14 mouse cellular contexts compared by ENCODE assay signal in genomic region chr3:153908919-153909318, GRCm38 (mm10). TPM values are rescaled to one million over a fixed set of nuclear protein-coding genes. Genes with fewer than 3 reads are reported as not detected.
A peak's percentile ranks its signal among the peaks of the same experiment; 100 is the strongest.
DNase-seq lines count a peak whose midpoint lies in the region; ATAC-seq and TF ChIP-seq lines count a peak whose summit lies in the region.
"Had no signal": no experiment of that assay in that cellular context is flagged by ENCODE, and none has a peak within 500 bp of the region (broad histone marks: within the 10 kb centered on the region; RNA-seq: fewer than 3 reads in every experiment).

No protein-coding gene starts in this region.

- 59% methylated on average over 5 of the region's 5 CpGs for WGBS in heart, embryonic 16.5 days
- WGBS in liver, embryonic 13.5 days (ENCODE audit: insufficient replicate concordance) = 68% methylated on average over 5 of the region's 5 CpGs
- WGBS in cerebellum, adult 2 months = 68% methylated on average over 5 of the region's 5 CpGs

- no peaks in the 10 kb centered on the region for H3K9me3 ChIP-seq in heart, embryonic 16.5 days (replicated peaks; ENCODE audit: control insufficient read depth, low read length)
- no peaks in the 10 kb centered on the region for H3K9me3 ChIP-seq in E14TG2a.4 (ENCODE audit: low read length)
- no peaks in the 10 kb centered on the region for H3K9me3 ChIP-seq in G1E (replicated peaks)
- H3K9me3 ChIP-seq in liver, embryonic 13.5 days (replicated peaks) = no peaks in the 10 kb centered on the region
- H3K9me3 ChIP-seq: lung, embryonic 15.5 days; midbrain, embryonic 10.5 days had no signal

- no peak for TF ChIP-seq POLR2A in cerebellum, adult 2 months (IDR thresholded peaks at IDR 0.05; ENCODE audit: borderline replicate concordance, insufficient read depth, low read length)

- H3K9ac ChIP-seq in heart, embryonic 16.5 days (ENCODE audit: low read length) = peak overlapping the region; percentile 44
- H3K9ac ChIP-seq in liver, embryonic 13.5 days = peak overlapping the region; percentile 92
- H3K9ac ChIP-seq: lung, embryonic 15.5 days had no signal

- H3K27me3 ChIP-seq in heart, embryonic 16.5 days (ENCODE audit: control insufficient read depth, insufficient read depth, low read length) = no peaks in the 10 kb centered on the region
- H3K27me3 ChIP-seq in E14TG2a.4 (ENCODE audit: insufficient read depth, low read length) (no peaks in the 10 kb centered on the region), G1E (ENCODE audit: insufficient read depth, low read length) (peaks cover 4% of the 10 kb centered on the region; the same call in 1 of the 2 replicates)
- H3K27me3 ChIP-seq in liver, embryonic 13.5 days = no peaks in the 10 kb centered on the region
- H3K27me3 ChIP-seq in cerebellum, adult 2 months (ENCODE audit: control insufficient read depth, insufficient read depth, low read length) = no peaks in the 10 kb centered on the region
- H3K27me3 ChIP-seq: lung, embryonic 15.5 days had no signal

- peak overlapping the region; percentile 11; the same call in 1 of the 2 replicates for H3K4me3 ChIP-seq in heart, embryonic 16.5 days (ENCODE audit: low read length)
- H3K4me3 ChIP-seq in E14TG2a.4 (replicated peaks; ENCODE audit: low read length) (peak overlapping the region; percentile 97), G1E (ENCODE audit: low read depth, low read length) (peak overlapping the region; percentile 97)
- peak overlapping the region; percentile 76 for H3K4me3 ChIP-seq in liver, embryonic 13.5 days (replicated peaks)
- H3K4me3 ChIP-seq in cerebellum, adult 2 months (replicated peaks; ENCODE audit: insufficient read depth, low read depth, low read length) = no peak overlapping the region
- H3K4me3 ChIP-seq: layer of hippocampus, adult 2 months; lung, embryonic 15.5 days; midbrain, embryonic 10.5 days had no signal

- H3K4me1 ChIP-seq in heart, embryonic 16.5 days (ENCODE audit: control insufficient read depth, insufficient read depth, low read length) = peaks cover 43% of the 10 kb centered on the region
- peaks cover 56% of the 10 kb centered on the region for H3K4me1 ChIP-seq in E14TG2a.4 (replicated peaks; ENCODE audit: low read depth, low read length)
- peaks cover 55% of the 10 kb centered on the region for H3K4me1 ChIP-seq in G1E (ENCODE audit: insufficient read depth, low read depth, low read length)
- H3K4me1 ChIP-seq in liver, embryonic 13.5 days (replicated peaks) = peaks cover 60% of the 10 kb centered on the region
- peaks cover 3% of the 10 kb centered on the region; the same call in 1 of the 2 replicates for H3K4me1 ChIP-seq in cerebellum, adult 2 months (ENCODE audit: control insufficient read depth, insufficient read depth, low read length)

- ATAC-seq in heart, embryonic 16.5 days (replicated peaks; ENCODE audit: extremely low read depth, insufficient read depth, low FRiP score) = no peak
- no peak for ATAC-seq in G1E (ENCODE audit: extremely low read depth, insufficient number of reproducible peaks, low FRiP score, poor library complexity, severe bottlenecking)
- no peak for ATAC-seq in liver, embryonic 13.5 days (ENCODE audit: low read depth)
- ATAC-seq: activated CD4-positive, CD25-positive, alpha-beta regulatory T cell, adult 4 months had no signal

- TF ChIP-seq CTCF in E14TG2a.4 (conservative IDR thresholded peaks at IDR 0.05; ENCODE audit: low read length) = no peak
- TF ChIP-seq CTCF in G1E (IDR thresholded peaks at IDR 0.05; ENCODE audit: low read depth, low read length) = no peak
- TF ChIP-seq CTCF in cerebellum, adult 2 months (IDR thresholded peaks at IDR 0.05; ENCODE audit: borderline replicate concordance, insufficient read depth, low read depth, low read length) = no peak

- H3K36me3 ChIP-seq in heart, embryonic 16.5 days (ENCODE audit: control insufficient read depth, insufficient read depth) = peaks cover 62% of the 10 kb centered on the region
- peaks cover 68% of the 10 kb centered on the region for H3K36me3 ChIP-seq in E14TG2a.4 (ENCODE audit: insufficient read depth, low read length)
- H3K36me3 ChIP-seq in G1E (replicated peaks) = peaks cover 70% of the 10 kb centered on the region
- H3K36me3 ChIP-seq in liver, embryonic 13.5 days = peaks cover 80% of the 10 kb centered on the region

- no peak for DNase-seq in heart, adult 9 months (ENCODE audit: low spot score in 2 of 2)
- no peak for DNase-seq in G1E (ENCODE audit: low spot score)
- no peak for DNase-seq in liver, embryonic 13.5 days
- DNase-seq in cerebellum, adult 2 months = no peak
- DNase-seq in urinary bladder, postnatal 10 days (ENCODE audit: low spot score) = no peak
- DNase-seq: cerebellum, adult 8-10 months; embryo, embryonic 11 days; kidney, adult 2 months had no signal

- peak overlapping the region; percentile 20 for H3K4me2 ChIP-seq in heart, embryonic 16.5 days (ENCODE audit: low read depth, low read length)
- peak overlapping the region; percentile 89 for H3K4me2 ChIP-seq in liver, embryonic 13.5 days
- H3K4me2 ChIP-seq: lung, embryonic 15.5 days had no signal

- H3K27ac ChIP-seq in heart, embryonic 16.5 days (ENCODE audit: low read length) = no peak overlapping the region
- peak overlapping the region; percentile 94 for H3K27ac ChIP-seq in liver, embryonic 13.5 days
- H3K27ac ChIP-seq in cerebellum, adult 2 months (ENCODE audit: insufficient read depth, low read length) = no peak overlapping the region
- H3K27ac ChIP-seq: layer of hippocampus, adult 2 months; lung, embryonic 15.5 days; midbrain, embryonic 10.5 days had no signal

RNA-seq across cellular contexts. Expression of gene Msh4, which starts 3.0 kb away (rescaled TPM):
- polyA plus RNA-seq in heart, embryonic 16.5 days (2015; fragmentation: Nextera tagmentation; extraction: Ambion mirVana) = 0.12 TPM in 2 replicates
- total RNA-seq in G1E (2014; fragmentation: Nextera tagmentation) = 0.19 and 0.45 TPM in 2 replicates
- total RNA-seq in G1E (2017) = 0.46 and 0.49 TPM in 2 replicates
- not detected in 2 replicates for polyA plus RNA-seq in G1E (2012)
- polyA plus RNA-seq in liver, embryonic 13.5 days (2015; fragmentation: Nextera tagmentation; extraction: Ambion mirVana) = 0.06 and 0.10 TPM in 2 replicates
- polyA plus RNA-seq in cerebellum, adult 2 months (2012; rRNA removed) = 0.10 and 0.11 TPM in 2 replicates

RNA-seq across cellular contexts. Expression of gene Rabggtb, which starts 3.9 kb away (rescaled TPM):
- polyA plus RNA-seq in heart, embryonic 16.5 days (2015; fragmentation: Nextera tagmentation; extraction: Ambion mirVana) = 56.9 and 64.3 TPM in 2 replicates
- 147 and 179 TPM in 2 replicates for total RNA-seq in G1E (2014; fragmentation: Nextera tagmentation)
- total RNA-seq in G1E (2017) = 227 and 242 TPM in 2 replicates
- 26.7 and 30.3 TPM in 2 replicates for polyA plus RNA-seq in G1E (2012)
- 56.3 and 59.4 TPM in 2 replicates for polyA plus RNA-seq in liver, embryonic 13.5 days (2015; fragmentation: Nextera tagmentation; extraction: Ambion mirVana)
- polyA plus RNA-seq in cerebellum, adult 2 months (2012; rRNA removed) = 89.2 and 95.7 TPM in 2 replicates

RNA-seq across cellular contexts. Expression of gene Acadm, which starts 35.5 kb away (rescaled TPM):
- polyA plus RNA-seq in heart, embryonic 16.5 days (2015; fragmentation: Nextera tagmentation; extraction: Ambion mirVana) = 335 and 384 TPM in 2 replicates
- 89.2 and 89.9 TPM in 2 replicates for total RNA-seq in G1E (2014; fragmentation: Nextera tagmentation)
- 212 and 260 TPM in 2 replicates for total RNA-seq in G1E (2017)
- polyA plus RNA-seq in G1E (2012) = 6.4 and 8.3 TPM in 2 replicates
- 52.6 and 64.9 TPM in 2 replicates for polyA plus RNA-seq in liver, embryonic 13.5 days (2015; fragmentation: Nextera tagmentation; extraction: Ambion mirVana)
- polyA plus RNA-seq in cerebellum, adult 2 months (2012; rRNA removed) = 58.4 and 59.4 TPM in 2 replicates
